Mouse (Mus musculus) layer of hippocampus, postnatal 36 days (tissue): ENCODE measurements around the gene Cyp46a1. TPM values are rescaled to one million over a fixed set of nuclear protein-coding genes. Genes with fewer than 3 reads are reported as not detected.
A peak's percentile ranks its signal among the peaks of the same experiment; 100 is the strongest.

Experiments used
- DNase-seq, 2 experiments: peaks; one replicate each; pipeline ENCODE4 v3.0.0; 2022
- total RNA-seq, 2 experiments: library from RNA; stranded (reverse); gene quantifications; 2 replicates each; pipeline ENCODE4 v1.2.3; 2021

Cyp46a1 gene
- total RNA-seq, 2 experiments from 2014 or later, result 168 to 174 TPM

GRCm38 (mm10) chr12:108365340-108365739 is 31.2 kb downstream of the Cyp46a1 start:
- peak in 1 of 2 experiments; percentile 16 for DNase-seq

GRCm38 (mm10) chr12:108365868-108366267 is 31.7 kb downstream of the Cyp46a1 start:
- DNase-seq, result no peak

- DNase-seq, result no peak
Measured at GRCm38 (mm10) chr12:108367909-108368308, 33.7 kb downstream of the Cyp46a1 start.

GRCm38 (mm10) chr12:108368921-108369320 is 34.7 kb downstream of the Cyp46a1 start:
- DNase-seq, result no peak

GRCm38 (mm10) chr12:108370596-108371428 is 36.6 kb downstream of the Cyp46a1 start, which contains the start of gene Eml1:
Gene Eml1, plus strand, starts transcription at chr12:108370957.
- no peak for DNase-seq

GRCm38 (mm10) chr12:108371429-108371765 is 37.2 kb downstream of the Cyp46a1 start:
- DNase-seq, result no peak

GRCm38 (mm10) chr12:108372241-108372640 is 38.1 kb downstream of the Cyp46a1 start:
- DNase-seq, result no peak

GRCm38 (mm10) chr12:108373611-108374010 is 39.4 kb downstream of the Cyp46a1 start:
- no peak for DNase-seq

- no peak for DNase-seq
Measured at GRCm38 (mm10) chr12:108374689-108375088, 40.5 kb downstream of the Cyp46a1 start.

- DNase-seq, result peak; percentile 19 to 33
Measured at GRCm38 (mm10) chr12:108378379-108379133, 44.4 kb downstream of the Cyp46a1 start.

GRCm38 (mm10) chr12:108386476-108387232 is 52.5 kb downstream of the Cyp46a1 start:
- DNase-seq, result no peak

- no peak for DNase-seq
Measured at GRCm38 (mm10) chr12:108389718-108390117, 55.5 kb downstream of the Cyp46a1 start.

- no peak for DNase-seq
Measured at GRCm38 (mm10) chr12:108392254-108393044, 58.3 kb downstream of the Cyp46a1 start.

GRCm38 (mm10) chr12:108393082-108393481 is 58.9 kb downstream of the Cyp46a1 start:
- no peak for DNase-seq

GRCm38 (mm10) chr12:108393637-108394036 is 59.5 kb downstream of the Cyp46a1 start:
- peak; percentile 46 to 49 for DNase-seq

GRCm38 (mm10) chr12:108394534-108395284 is 60.5 kb downstream of the Cyp46a1 start:
- no peak for DNase-seq

GRCm38 (mm10) chr12:108395285-108395660 is 61.1 kb downstream of the Cyp46a1 start:
- no peak for DNase-seq

GRCm38 (mm10) chr12:108396081-108396947 is 62.1 kb downstream of the Cyp46a1 start:
- DNase-seq, result peak; percentile 41 to 47

GRCm38 (mm10) chr12:108398681-108399080 is 64.5 kb downstream of the Cyp46a1 start:
- no peak for DNase-seq

- no peak for DNase-seq
Measured at GRCm38 (mm10) chr12:108399191-108399590, 65.0 kb downstream of the Cyp46a1 start.
